Mouse (Mus musculus) liver, postnatal 0 days (tissue): ENCODE measurements at regions not wholly inside any gene's neighbourhood (a gene's known extent, or its start where the extent isn't known, plus 50 kb on each side); places are given as distances from the start of the nearest gene placed in this dataset.
A peak's percentile ranks its signal among the peaks of the same experiment; 100 is the strongest.

Source experiments
- ATAC-seq: fragments of 200-750 bp; cut with Nextera tagmentation; 2 replicates; pipeline ENCODE4 v1.8.0; 2017; ENCODE audit warnings: mild to moderate bottlenecking, moderate library complexity
- DNase-seq: peaks from one replicate; pipeline ENCODE4 v3.0.0-alpha.2; 2016
- H3K27ac ChIP-seq: fragments of 300-500 bp; sonication (generic); 2 replicates; pipeline ENCODE4 v1.5.1; 2014; ENCODE audit warnings: antibody characterized with exemption, moderate library complexity, mild to moderate bottlenecking, low read depth
- H3K27me3 ChIP-seq: fragments of 300-500 bp; sonication (generic); 2 replicates; pipeline ENCODE4 v1.6.1; 2014; ENCODE audit warnings: low read length, control low read depth, mixed read lengths; ENCODE audit not compliant: insufficient read depth
- H3K36me3 ChIP-seq: fragments of 300-500 bp; sonication (generic); replicated peaks from 2 replicates; pipeline ENCODE4 v1.6.1; 2014; ENCODE audit warnings: mild to moderate bottlenecking, control low read depth, low read length, moderate library complexity, mixed read lengths; ENCODE audit not compliant: insufficient read depth
- H3K4me1 ChIP-seq: fragments of 300-500 bp; sonication (generic); 2 replicates; pipeline ENCODE4 v1.6.1; 2014; ENCODE audit warnings: antibody characterized with exemption, mild to moderate bottlenecking, control low read depth; ENCODE audit not compliant: insufficient read depth
- H3K4me2 ChIP-seq: fragments of 300-500 bp; sonication (generic); 2 replicates; pipeline ENCODE4 v1.6.1; 2014; ENCODE audit warnings: low read depth, mild to moderate bottlenecking, low read length, moderate library complexity, mixed read lengths
- H3K4me3 ChIP-seq: fragments of 300-500 bp; sonication (generic); 2 replicates; pipeline ENCODE4 v1.5.1; 2014; ENCODE audit warnings: low read depth, low read length
- H3K9ac ChIP-seq: fragments of 300-500 bp; sonication (generic); replicated peaks from 2 replicates; pipeline ENCODE4 v1.6.1; 2014; ENCODE audit warnings: mild to moderate bottlenecking, moderate library complexity
- H3K9me3 ChIP-seq: fragments of 300-500 bp; sonication (generic); 2 replicates; pipeline ENCODE4 v1.6.1; 2016; ENCODE audit warnings: mild to moderate bottlenecking, control low read depth, low read length, mixed read lengths
- CTCF ChIP-seq: sonication (generic); IDR thresholded peaks from 2 replicates; pipeline ENCODE4 v1.5.1; 2016; ENCODE audit warnings: antibody characterized with exemption, low read depth
- EP300 ChIP-seq: IDR thresholded peaks from 2 replicates; pipeline ENCODE4 v1.6.1; 2016; ENCODE audit warnings: antibody characterized with exemption, low read depth, mild to moderate bottlenecking
- WGBS: fragments of 180-500 bp; shearing (Covaris S2); extraction: QIAGEN DNeasy Blood & Tissue Kit; methylation state at CpG from one replicate; pipeline ENCODE4 v1.1.7; 2014; ENCODE audit not compliant: insufficient replicate concordance; 5-methylcytosine and 5-hydroxymethylcytosine counted together

- Histone ChIP-seq H3K4me3 (no peak overlapping the region), H3K27ac (no peak overlapping the region), H3K9ac (no peak overlapping the region), H3K9me3 (no peaks in the 10 kb centered on the region), H3K27me3 (no peaks in the 10 kb centered on the region), H3K4me2 (no peak overlapping the region), H3K36me3 (no peaks in the 10 kb centered on the region), H3K4me1 (no peaks in the 10 kb centered on the region)
- 73% methylated on average over 5 of the region's 5 CpGs for WGBS
- no peak for DNase-seq
- no peak for ATAC-seq
- TF ChIP-seq CTCF (no peak), EP300 (no peak)
Measured at GRCm38 (mm10) chr12:73465975-73466374, 80.2 kb downstream of the Tmem30b start.

DNA sequence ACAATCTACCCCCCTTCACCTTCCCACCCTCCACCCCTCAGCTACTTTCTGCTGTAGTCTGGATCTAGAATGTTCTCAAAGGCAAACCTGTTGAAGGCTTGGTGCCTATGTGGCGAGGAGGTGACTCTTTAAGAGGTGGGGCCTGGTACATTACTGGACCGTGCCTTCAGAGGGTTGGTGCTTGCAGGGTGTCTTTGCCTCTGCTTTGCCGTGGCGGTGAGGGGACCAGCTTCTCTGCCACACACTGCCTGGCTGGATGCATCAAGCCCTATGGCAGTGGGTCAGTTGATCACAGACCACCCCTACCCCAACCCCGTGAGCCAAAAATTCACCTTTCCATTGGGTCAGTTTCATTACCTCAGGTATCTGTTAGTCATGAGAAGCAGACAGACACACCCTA is 81.9 kb downstream of the Tmem30b start:
- Histone ChIP-seq H3K27ac (no peak overlapping the region), H3K4me1 (no peaks in the 10 kb centered on the region), H3K4me2 (no peak overlapping the region), H3K4me3 (no peak overlapping the region), H3K36me3 (no peaks in the 10 kb centered on the region), H3K27me3 (no peaks in the 10 kb centered on the region), H3K9me3 (no peaks in the 10 kb centered on the region), H3K9ac (no peak overlapping the region)
- DNase-seq (no peak), ATAC-seq (no peak)
- TF ChIP-seq EP300: no peak
- no peak for TF ChIP-seq CTCF
- WGBS: 84% methylated on average over 5 of the region's 5 CpGs

GRCm38 (mm10) chr12:73462091-73462490 is 84.1 kb downstream of the Tmem30b start:
- TF ChIP-seq EP300 (no peak), CTCF (no peak)
- no peak overlapping the region for H3K4me3 ChIP-seq
- ATAC-seq (no peak), DNase-seq (no peak)
- no peak overlapping the region for H3K4me2 ChIP-seq
- H3K27ac ChIP-seq: no peak overlapping the region
- H3K9ac ChIP-seq: no peak overlapping the region
- no peaks in the 10 kb centered on the region for H3K36me3 ChIP-seq
- no peaks in the 10 kb centered on the region for H3K9me3 ChIP-seq
- H3K27me3 ChIP-seq: no peaks in the 10 kb centered on the region
- H3K4me1 ChIP-seq: no peaks in the 10 kb centered on the region
- 66% methylated on average over 5 of the region's 5 CpGs for WGBS

- Histone ChIP-seq H3K27me3 (no peaks in the 10 kb centered on the region), H3K4me1 (no peaks in the 10 kb centered on the region), H3K4me2 (no peak overlapping the region), H3K9me3 (no peaks in the 10 kb centered on the region), H3K36me3 (no peaks in the 10 kb centered on the region), H3K4me3 (no peak overlapping the region), H3K27ac (no peak overlapping the region), H3K9ac (no peak overlapping the region)
- WGBS: 50% methylated on average over 2 of the region's 2 CpGs
- ATAC-seq (no peak), DNase-seq (no peak)
- TF ChIP-seq EP300 (no peak), CTCF (no peak)
Measured at GRCm38 (mm10) chr12:73460291-73460761, 85.9 kb downstream of the Tmem30b start.

DNA sequence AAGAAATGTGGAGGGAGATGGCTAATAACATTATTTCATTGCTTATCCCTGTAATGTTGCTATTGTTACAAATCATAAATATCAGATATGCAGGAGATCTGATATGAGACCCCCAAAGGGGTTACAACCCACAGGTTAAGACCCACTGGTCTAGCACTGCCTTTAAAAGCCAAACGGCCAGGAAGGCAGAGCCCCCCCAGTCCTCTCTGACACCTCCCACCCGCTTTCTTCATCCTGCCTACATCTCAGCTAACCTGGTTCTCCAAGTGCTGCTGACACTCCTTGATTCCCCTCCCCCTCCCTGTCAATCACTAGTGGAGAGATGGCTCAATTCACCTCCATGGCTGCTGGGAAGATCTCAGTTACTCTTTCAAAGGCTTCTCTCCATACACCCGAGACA is 94.9 kb downstream of the Tmem30b start:
- Histone ChIP-seq H3K9ac (no peak overlapping the region), H3K4me2 (no peak overlapping the region), H3K4me3 (no peak overlapping the region), H3K36me3 (no peaks in the 10 kb centered on the region), H3K27me3 (peaks cover 2% of the 10 kb centered on the region; the same call in 1 of the 2 replicates), H3K27ac (no peak overlapping the region), H3K9me3 (no peaks in the 10 kb centered on the region), H3K4me1 (no peaks in the 10 kb centered on the region)
- 50% methylated on average over 3 of the region's 3 CpGs for WGBS
- no peak for DNase-seq
- ATAC-seq: no peak
- no peak for TF ChIP-seq CTCF
- no peak for TF ChIP-seq EP300

DNA sequence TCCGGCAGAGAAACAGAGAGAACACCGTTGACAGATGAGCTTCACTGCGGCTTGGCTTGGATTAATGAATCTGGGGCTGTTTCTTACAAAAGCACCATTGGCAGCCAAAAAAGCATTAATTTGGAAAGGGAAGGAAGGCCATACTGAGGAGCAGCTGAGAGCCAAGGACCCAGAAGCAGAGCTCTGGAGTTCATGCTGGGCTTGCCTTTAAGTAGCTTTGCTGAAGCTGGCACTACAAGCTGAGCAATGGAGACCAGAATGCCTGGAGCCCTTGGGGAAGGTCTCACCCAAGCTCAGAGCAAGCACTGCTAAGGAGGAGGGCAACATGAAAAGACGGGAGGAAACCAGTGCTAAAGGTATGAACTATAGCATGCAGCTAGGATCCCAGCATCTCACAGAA is 95.7 kb downstream of the Tmem30b start:
- H3K4me1 ChIP-seq: no peaks in the 10 kb centered on the region
- H3K4me3 ChIP-seq: no peak overlapping the region
- H3K27ac ChIP-seq: no peak overlapping the region
- H3K9me3 ChIP-seq: no peaks in the 10 kb centered on the region
- no peak for ATAC-seq
- H3K9ac ChIP-seq: no peak overlapping the region
- no peak for DNase-seq
- 89% methylated on average over 4 of the region's 4 CpGs for WGBS
- H3K27me3 ChIP-seq: peaks cover 2% of the 10 kb centered on the region; the same call in 1 of the 2 replicates
- TF ChIP-seq CTCF (no peak), EP300 (no peak)
- H3K4me2 ChIP-seq: no peak overlapping the region
- no peaks in the 10 kb centered on the region for H3K36me3 ChIP-seq

GRCm38 (mm10) chr12:73449911-73450520 is 96.2 kb downstream of the Tmem30b start:
- peak; percentile 29 for DNase-seq

More at GRCm38 (mm10) chr12:73449911-73450520, 96.2 kb downstream of the Tmem30b start:
- ATAC-seq: no peak
- no peaks in the 10 kb centered on the region for H3K36me3 ChIP-seq
- no peak overlapping the region for H3K4me2 ChIP-seq
- H3K4me3 ChIP-seq: no peak overlapping the region
- H3K9me3 ChIP-seq: no peaks in the 10 kb centered on the region
- TF ChIP-seq CTCF (peak; percentile 64), EP300 (no peak)
- H3K9ac ChIP-seq: no peak overlapping the region
- 48% methylated on average over 9 of the region's 9 CpGs for whole genome bisulfite sequencing
- H3K27me3 ChIP-seq: peaks cover 2% of the 10 kb centered on the region; the same call in 1 of the 2 replicates
- H3K27ac ChIP-seq: no peak overlapping the region
- no peaks in the 10 kb centered on the region for H3K4me1 ChIP-seq
